Mouse (Mus musculus) c-Kit-positive CD71-positive TER-119-negative erythroid progenitor cells, embryonic 14.5 days (primary cell): Measurements from ENCODE around the gene Taf8.

ENCODE experiments used
- DNase-seq: peaks from one replicate; pipeline ENCODE4 v3.0.0-alpha.2; 2013; ENCODE audit warnings: low read depth

Gene Taf8

DNA sequence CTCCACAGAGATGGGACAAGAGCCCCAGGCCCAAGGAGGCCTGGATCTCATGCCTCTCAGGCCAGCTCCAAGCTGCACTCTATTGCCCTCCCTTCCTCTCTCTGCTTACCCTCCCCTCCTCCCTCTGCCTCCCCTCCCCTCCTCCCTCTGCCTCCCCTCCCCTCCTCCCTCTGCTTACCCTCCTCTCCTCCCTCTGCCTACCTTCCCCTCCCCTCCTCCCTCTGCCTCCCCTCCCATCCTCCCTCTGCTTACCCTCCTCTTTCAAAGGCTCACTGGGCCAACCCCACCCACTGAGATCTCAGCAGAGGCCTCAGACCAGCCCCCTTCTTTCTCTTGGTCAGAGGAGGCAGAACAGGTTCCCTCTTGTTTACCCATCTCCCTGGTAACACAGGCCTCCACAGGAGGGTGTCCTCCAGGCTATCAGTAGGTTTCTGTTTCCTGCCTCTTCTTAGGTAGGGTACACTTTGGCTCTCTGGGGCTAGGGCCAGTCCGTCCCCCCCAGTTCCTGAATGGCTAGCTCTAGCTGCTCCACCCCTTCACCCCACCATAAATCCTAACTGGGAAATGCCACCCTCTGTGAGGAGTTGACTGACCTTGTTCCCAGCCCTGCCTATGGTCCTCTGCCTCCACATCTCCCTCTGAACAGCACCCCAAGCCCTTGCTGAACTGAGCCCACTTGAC lies 17.7 kb downstream of the Taf8 start:
- DNase-seq: no peak

DNA sequence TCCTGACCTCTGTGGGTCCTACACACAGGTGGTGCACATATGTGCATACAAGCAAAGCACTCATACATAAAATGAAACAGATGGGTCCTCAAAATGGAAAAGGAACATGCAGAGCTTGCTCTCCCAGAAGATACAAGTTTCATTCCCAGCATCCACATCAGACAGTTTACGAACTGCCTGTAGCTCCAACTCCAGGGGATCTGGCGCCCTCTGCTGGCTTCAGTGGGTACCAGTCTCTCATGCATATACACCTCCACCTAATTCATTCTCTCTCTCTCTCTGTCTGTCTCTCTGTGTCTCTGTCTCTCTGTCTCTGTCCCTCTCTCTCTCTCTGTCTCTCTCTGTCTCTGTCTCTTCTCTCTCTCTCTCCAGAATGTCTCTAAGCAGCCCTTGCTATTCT lies 19.7 kb downstream of the Taf8 start:
- DNase-seq: peak; percentile 67

- no peak for DNase-seq
Measured at GRCm38 (mm10) chr17:47479887-47480286, 22.2 kb downstream of the Taf8 start.

- peak; percentile 40 for DNase-seq
Measured at GRCm38 (mm10) chr17:47475714-47476113, 26.4 kb downstream of the Taf8 start.

DNA sequence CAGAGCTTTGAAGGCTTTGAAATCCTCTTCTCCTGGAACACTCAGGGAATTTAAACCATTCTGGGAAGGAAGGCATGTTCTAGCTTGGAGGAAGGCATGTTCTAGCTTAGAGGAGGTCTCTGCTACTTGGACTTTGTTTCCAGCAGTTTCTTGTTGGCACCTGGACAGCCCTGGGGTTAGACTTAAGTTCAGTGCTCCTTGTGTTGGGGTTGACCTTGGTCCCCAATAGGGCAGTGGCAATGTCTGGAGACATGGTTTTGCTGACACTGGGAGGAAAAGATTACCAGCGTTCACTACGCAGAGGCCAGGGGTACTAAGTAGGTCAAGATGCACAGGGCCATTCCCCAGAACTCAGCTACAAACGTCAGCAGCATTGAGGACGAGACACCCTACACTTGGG lies 26.9 kb downstream of the Taf8 start:
- no peak for DNase-seq

GRCm38 (mm10) chr17:47474250-47474649 lies 27.8 kb downstream of the Taf8 start:
- no peak for DNase-seq

DNA sequence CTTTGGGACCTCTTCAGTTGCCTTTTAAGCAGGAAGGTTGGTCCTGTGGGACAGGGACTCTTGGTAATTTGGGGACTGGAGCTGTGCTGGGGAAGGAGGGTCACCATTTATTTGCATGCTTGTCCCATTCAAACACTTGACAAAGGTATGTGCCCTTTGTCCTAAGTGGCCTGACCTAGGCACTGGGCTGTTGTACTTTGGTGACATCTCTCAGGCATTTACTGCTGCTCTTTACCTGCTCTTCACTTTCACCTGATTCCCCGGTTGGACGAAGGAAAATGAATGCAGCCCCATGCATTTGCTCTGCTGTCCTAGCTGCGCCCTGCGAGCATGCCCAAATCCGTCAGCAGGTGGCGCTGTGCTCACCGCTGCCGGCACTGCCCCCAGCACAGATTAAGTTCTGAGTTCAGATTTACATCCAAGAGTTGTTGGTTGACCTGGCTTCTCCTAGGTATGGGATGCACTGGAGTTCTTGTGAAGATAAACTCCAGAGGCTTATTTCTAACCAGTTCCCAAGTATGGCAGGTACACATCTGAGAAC lies 28.6 kb downstream of the Taf8 start:
- DNase-seq: peak; percentile 35

DNA sequence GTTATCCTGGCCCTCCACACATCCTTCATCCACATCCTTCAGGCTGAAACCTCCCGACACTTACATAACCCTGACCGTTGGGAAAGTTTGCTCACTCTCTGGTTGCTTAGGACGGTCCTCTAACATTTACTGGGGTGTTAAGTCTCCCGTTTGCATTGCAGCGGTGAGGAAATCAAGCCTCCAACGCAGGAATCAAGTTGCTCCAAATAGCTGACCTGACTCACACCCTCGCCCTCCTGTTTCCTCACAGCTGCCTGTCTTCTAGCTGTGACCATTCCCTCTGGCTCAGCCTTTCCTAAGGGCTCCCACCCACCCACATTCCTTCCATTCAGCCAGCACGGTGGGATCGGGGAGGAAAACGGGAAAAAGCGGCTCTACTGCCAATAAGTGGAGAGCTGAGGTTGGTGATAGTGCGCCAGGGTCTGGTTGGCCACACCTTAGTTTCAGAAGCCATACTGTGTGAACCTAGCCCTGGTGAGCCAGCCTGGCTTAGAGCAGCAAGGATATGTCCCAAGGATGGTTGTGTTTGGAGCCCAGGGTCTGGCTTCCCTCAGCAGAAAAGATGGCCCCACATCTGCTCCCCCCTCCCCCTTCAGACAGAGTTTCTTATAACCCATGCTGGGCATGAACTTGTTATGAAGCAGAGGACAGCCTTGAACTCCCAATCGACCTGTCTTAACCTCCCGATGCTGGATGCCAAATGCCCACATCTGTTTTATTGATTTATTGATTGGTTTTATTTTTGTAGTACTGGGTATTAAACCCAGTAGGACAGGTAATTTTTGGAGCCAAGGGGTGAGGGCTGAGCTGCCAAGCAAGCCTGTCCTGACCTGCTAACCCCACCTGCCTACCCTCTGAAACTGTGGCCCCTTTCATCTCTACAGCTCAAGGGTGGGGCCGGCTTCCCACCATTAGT lies 29.4 kb downstream of the Taf8 start:
- DNase-seq: no peak

GRCm38 (mm10) chr17:47470686-47471085 lies 31.4 kb downstream of the Taf8 start:
- no peak for DNase-seq

DNA sequence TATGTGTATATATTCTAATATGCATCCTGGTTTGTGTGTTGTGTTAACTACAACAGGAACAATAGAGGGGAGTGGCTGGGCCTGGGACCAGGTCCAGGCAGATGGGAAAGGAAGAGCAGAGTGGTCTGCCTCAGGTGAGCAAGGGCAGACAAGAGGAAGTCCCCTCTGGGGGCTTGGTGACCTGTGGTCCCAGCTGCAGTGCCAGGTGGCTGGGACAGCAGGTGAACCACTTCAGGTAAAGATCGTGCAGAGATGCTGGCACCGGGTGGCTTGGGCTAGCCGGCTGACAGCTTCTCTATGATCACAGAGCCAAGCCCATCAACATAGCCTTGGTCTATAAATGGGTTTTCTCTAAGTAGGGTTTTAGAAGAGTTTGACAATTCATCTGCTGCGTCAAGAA lies 32.0 kb downstream of the Taf8 start:
- no peak for DNase-seq

- no peak for DNase-seq
Measured at GRCm38 (mm10) chr17:47469642-47470041, 32.5 kb downstream of the Taf8 start.

DNA sequence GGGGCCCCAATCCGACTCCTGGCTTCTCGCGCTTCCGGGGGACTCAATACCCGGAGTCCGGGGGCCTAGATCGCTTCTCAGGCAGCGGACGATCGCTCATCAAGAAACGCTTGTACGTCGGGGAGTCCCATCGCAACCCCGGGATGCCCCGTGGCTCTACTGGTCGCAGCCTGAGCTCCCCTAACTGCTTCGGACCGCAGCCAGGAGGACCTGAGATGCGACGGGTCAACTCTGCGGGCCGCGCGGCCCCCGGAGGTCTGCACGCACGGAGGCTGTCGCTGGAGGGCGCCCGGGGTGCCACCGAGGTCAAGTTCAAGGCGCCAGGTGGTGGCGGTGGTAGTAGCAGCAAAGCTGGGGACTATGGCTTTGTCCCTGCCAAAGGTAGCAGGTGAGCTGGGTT lies 33.6 kb downstream of the Taf8 start:
- DNase-seq: no peak

- DNase-seq: no peak
Measured at GRCm38 (mm10) chr17:47468063-47468462, 34.0 kb downstream of the Taf8 start.

- DNase-seq: no peak
Measured at GRCm38 (mm10) chr17:47467659-47468058, 34.4 kb downstream of the Taf8 start.

- no peak for DNase-seq
Measured at GRCm38 (mm10) chr17:47466284-47466683, 35.8 kb downstream of the Taf8 start.

DNA sequence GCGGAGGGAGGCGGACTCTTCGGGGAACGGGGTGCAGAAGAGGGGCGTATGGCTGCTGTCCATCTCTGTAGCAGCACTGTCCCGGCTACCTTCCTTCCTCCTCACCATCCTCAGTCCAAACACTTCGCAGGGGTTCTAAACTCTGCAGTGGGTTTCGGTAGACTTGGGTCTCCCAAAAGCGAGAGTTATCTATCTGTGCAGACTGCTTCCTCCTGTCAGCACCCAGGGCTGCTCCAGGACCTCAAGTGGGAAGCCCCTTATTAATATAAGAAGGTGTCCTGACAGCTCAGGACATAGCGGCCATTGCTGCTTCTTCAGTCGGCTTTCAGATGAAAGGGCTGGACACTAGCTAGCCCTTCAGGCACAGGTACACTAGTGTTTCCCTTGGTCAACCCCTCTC lies 37.1 kb downstream of the Taf8 start:
- no peak for DNase-seq

DNA sequence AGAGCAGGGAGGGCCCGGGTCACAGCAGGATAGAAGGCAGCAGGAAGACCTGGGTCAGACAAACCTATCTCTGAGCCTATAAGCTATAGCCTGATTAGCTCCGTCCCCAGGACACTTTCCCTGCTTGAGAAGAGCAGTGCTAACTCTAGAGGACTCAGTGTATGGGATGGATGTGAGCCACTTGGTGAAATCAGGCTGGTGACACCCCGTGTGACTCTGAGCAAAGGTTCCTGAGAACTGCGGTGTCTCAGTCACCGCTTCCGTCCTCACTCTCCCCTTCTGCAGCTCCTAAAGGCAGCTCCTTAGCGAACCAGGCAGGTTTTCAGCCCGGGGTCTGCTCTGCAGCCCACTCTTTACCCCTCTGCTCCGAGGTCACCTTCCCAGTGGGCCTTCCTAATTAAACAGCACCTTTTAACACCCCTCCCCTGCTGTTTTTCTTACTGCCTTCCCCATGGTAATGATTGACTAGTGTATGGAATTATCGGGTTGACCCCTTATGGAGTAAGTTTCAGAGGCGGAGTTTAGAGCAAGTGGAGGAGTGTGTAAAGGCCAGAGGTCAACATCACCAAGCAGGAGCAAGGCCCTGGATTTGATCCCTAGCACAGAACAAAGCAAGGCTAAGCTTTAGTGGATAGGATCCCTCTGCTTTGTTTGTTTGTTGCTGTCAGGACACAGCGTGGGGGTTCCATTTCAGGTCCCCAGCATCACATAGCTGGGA lies 37.7 kb downstream of the Taf8 start:
- DNase-seq: no peak

DNA sequence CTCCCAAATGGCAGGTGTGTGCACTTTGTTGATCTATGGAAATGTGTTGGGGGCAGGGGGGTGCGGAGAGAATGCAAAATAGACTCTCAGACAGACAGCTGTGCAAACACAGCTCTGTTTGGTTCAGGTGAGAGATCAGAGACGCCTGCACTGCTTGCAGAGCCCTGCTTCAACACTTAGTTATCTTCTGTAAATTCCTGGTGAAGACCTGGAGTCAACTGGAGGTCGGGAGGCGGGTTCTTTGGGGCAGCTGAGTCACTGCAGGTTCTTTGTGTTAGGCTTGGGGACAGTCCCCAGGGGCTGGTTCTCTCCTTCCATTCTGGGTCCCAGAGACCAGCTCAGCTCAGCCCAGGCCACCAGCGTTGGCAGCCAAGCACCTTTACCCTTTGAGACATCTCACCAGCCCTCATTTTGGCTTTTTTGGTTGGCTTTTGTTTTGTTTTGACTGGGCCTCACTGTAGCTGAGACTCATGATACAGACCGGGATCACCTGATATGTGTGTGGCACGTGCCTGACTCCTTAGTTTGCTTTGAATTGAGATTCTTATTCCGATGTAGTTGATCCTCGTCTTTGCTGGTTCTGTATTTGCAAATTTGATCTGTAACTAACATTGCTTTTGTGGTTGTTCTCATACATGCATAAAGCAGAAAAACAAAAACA lies 39.2 kb downstream of the Taf8 start:
- no peak for DNase-seq

DNA sequence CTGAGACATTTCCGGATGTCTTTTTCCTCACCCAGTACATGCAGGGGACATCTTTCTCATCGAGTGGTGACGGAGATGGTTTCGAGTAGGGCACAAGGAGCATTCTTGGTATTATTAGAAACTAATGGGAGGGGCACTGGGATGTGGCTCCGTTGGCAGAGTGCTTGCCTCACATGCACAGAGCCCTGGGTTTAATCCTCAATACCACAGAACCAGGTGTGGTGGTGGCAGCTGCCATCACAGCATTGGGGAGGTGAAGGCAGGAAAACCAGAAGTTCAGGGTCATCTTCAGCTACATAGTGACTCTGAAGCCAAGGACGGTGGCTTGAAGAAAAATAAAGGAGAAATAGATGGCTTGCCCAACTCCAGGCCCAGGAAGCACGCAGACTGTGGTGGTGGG lies 39.9 kb downstream of the Taf8 start:
- DNase-seq: no peak

DNA sequence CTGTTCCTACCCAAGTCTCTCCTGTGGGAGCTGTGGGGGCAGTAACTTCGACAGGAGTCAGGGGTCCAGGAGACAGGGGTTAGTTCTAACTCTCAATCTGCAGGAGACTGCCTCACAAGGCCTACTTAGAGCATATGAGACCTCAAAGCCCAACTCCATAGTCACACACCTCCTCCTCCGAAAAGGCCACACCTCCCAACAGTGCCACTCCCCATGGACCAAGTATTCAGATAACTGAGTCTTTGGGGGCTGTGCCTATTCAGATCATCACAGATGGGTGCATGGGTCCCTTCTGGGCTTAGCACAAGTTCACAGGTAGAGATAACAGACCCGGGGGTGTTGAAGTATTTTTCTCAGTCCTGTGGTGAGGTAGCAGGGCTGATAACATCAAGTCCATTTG lies 40.4 kb downstream of the Taf8 start:
- no peak for DNase-seq

GRCm38 (mm10) chr17:47459341-47459919 lies 42.7 kb downstream of the Taf8 start:
- no peak for DNase-seq

DNA sequence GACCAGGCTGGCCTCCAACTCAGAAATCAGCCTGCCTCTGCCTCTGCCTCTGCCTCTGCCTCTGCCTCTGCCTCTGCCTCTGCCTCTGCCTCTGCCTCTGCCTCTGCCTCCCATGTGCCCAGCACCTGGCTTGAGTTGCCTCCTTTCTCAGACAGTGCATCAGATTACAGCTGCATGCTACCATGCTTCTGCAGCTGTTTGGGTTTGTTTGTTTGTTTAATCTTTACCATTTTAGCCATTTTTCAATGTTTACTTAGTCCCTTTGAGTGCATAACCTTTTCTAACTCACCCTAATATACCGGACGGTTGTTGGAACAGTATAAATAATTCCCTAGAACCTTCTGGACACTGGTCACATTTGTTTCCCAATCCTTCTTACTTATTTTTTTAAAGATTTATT lies 43.2 kb downstream of the Taf8 start:
- no peak for DNase-seq
